Mouse (Mus musculus) small intestine, adult 2 months (tissue): ENCODE measurements around the gene Igflr1.

Experiments
- CTCF ChIP-seq: fragments of 200-500 bp; IDR thresholded peaks from 2 replicates; pipeline ENCODE4 v1.5.1; 2012; ENCODE audit warnings: low read depth, mild to moderate bottlenecking, control low read depth, inconsistent platforms, low read length, moderate library complexity, mixed read lengths; ENCODE audit not compliant: insufficient replicate concordance, insufficient read length; ENCODE audit errors: extremely low read depth
- POLR2A ChIP-seq: fragments of 200-500 bp; IDR thresholded peaks from 2 replicates; pipeline ENCODE4 v1.6.1; 2012; ENCODE audit warnings: low read depth, mild to moderate bottlenecking, control low read depth, inconsistent platforms, low read length, moderate library complexity

DNA sequence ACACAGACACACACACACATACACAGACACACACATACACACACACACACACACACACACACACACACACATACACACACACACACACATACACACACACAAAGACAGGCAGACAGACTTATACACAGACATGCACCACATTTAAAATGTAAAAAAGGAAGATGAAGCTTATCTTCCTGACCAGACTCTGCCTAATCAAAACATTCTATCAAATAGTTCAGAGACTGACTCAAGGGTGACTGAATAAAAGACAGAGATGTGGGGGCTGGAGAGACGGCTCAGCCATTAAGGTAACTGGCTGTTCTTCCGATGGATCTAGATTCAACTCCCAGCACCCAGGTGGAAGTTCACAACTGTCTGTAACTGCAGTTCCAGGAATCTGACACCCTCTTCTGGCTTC is 20.9 kb upstream of the Igflr1 start:
- TF ChIP-seq POLR2A (no peak), CTCF (no peak)
